Mouse (Mus musculus) intestine, postnatal 0 days (tissue): ENCODE data around the gene Fignl2. TPM values are rescaled to one million over a fixed set of nuclear protein-coding genes. Genes with fewer than 3 reads are reported as not detected.

Experiments used
- ATAC-seq: fragments of 200-750 bp; cut with Nextera tagmentation; 2 replicates; pipeline ENCODE4 v1.8.0; 2017; ENCODE audit warnings: mild to moderate bottlenecking, moderate TSS enrichment, moderate library complexity
- H3K27ac ChIP-seq: fragments of 300-500 bp; sonication (generic); 2 replicates; pipeline ENCODE4 v1.5.1; 2014; ENCODE audit warnings: mild to moderate bottlenecking, low read depth, low read length, moderate library complexity
- H3K27me3 ChIP-seq: fragments of 300-500 bp; sonication (generic); replicated peaks from 2 replicates; pipeline ENCODE4 v1.6.1; 2014; ENCODE audit warnings: low read length, mixed read lengths; ENCODE audit not compliant: control insufficient read depth, insufficient read depth
- H3K36me3 ChIP-seq: fragments of 300-500 bp; sonication (generic); 2 replicates; pipeline ENCODE4 v1.6.1; 2014; ENCODE audit warnings: mild to moderate bottlenecking, moderate library complexity; ENCODE audit not compliant: control insufficient read depth, insufficient read depth
- H3K4me1 ChIP-seq: fragments of 300-500 bp; sonication (generic); replicated peaks from 2 replicates; pipeline ENCODE4 v1.6.1; 2014; ENCODE audit warnings: antibody characterized with exemption, low read length, mixed read lengths; ENCODE audit not compliant: control insufficient read depth, insufficient read depth
- H3K4me2 ChIP-seq: fragments of 300-500 bp; sonication (generic); replicated peaks from 2 replicates; pipeline ENCODE4 v1.6.1; 2014; ENCODE audit warnings: low read depth, mild to moderate bottlenecking, moderate library complexity
- H3K4me3 ChIP-seq: fragments of 300-500 bp; sonication (generic); 2 replicates; pipeline ENCODE4 v1.5.1; 2014; ENCODE audit warnings: low read depth, low read length
- H3K9ac ChIP-seq: fragments of 300-500 bp; sonication (generic); 2 replicates; pipeline ENCODE4 v1.6.1; 2014; ENCODE audit warnings: mild to moderate bottlenecking, low read depth, low read length
- H3K9me3 ChIP-seq: fragments of 300-500 bp; sonication (generic); 2 replicates; pipeline ENCODE4 v1.6.1; 2016; ENCODE audit warnings: mixed run types; ENCODE audit not compliant: control insufficient read depth
- CTCF ChIP-seq: sonication (generic); IDR thresholded peaks from 2 replicates; pipeline ENCODE4 v1.5.1; 2016; ENCODE audit warnings: low read depth, mild to moderate bottlenecking, control low read depth, antibody characterized with exemption, moderate library complexity
- WGBS: fragments of 180-500 bp; shearing (Covaris S2); extraction: QIAGEN DNeasy Blood & Tissue Kit; methylation state at CpG from one replicate; pipeline ENCODE4 v1.1.7; 2014; 5-methylcytosine and 5-hydroxymethylcytosine counted together
- polyA plus RNA-seq: library from polyadenylated mRNA; unstranded; fragments of >200 nt; fragmentation: Nextera tagmentation; extraction: Ambion mirVana; gene quantifications from 2 replicates; pipeline ENCODE4 v1.2.1, GENCODE M21; 2015

The Fignl2 gene
- polyA plus RNA-seq, 1 experiment from 2014 or later: 0.16 TPM

- Histone ChIP-seq H3K4me2 (no peak overlapping the region), H3K9me3 (no peaks in the 10 kb centered on the region), H3K4me1 (peaks cover 9% of the 10 kb centered on the region; the same call in 1 of the 2 replicates), H3K27ac (no peak overlapping the region), H3K4me3 (no peak overlapping the region), H3K27me3 (0 out of 2 replicates have a peak, but pooled peaks cover 7% of the 10 kb centered on the region), H3K36me3 (no peaks in the 10 kb centered on the region), H3K9ac (no peak overlapping the region)
- no peak for ATAC-seq
- WGBS: 80% methylated on average over 4 of the region's 4 CpGs
- TF ChIP-seq CTCF: no peak
Observed at GRCm38 (mm10) chr15:101075150-101075549, 3.2 kb downstream of the Fignl2 start.

- H3K36me3 ChIP-seq: no peaks in the 10 kb centered on the region
- no peak overlapping the region for H3K27ac ChIP-seq
- H3K9me3 ChIP-seq: no peaks in the 10 kb centered on the region
- no peak for ATAC-seq
- no peak for TF ChIP-seq CTCF
- H3K4me3 ChIP-seq: no peak overlapping the region
- no peak overlapping the region for H3K9ac ChIP-seq
- H3K27me3 ChIP-seq: 0 out of 2 replicates have a peak, but pooled peaks cover 7% of the 10 kb centered on the region
- H3K4me2 ChIP-seq: no peak overlapping the region
- H3K4me1 ChIP-seq: 0 out of 2 replicates have a peak, but pooled peaks cover 12% of the 10 kb centered on the region
- 85% methylated on average over 5 of the region's 5 CpGs for WGBS
Observed at GRCm38 (mm10) chr15:101074067-101074466, 4.3 kb downstream of the Fignl2 start.

DNA sequence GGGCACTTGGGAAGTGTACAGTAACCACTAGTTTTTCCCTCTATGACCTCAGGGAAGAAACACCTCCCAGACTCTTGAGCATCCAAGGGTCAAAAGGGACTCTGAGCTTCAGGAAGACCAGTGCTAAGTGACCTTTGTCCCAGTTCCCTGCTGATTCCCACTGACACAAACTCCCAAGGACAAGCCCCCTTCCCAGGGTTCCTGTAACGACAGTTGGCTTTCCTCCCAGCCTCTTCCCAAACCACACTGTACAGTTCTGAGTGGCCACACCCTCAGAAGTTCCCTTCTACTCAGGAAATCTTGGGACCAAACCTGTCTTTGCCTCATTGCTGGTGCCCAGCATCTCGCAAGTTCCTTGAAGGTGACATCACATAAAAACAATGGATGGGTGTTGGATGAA lies 5.6 kb downstream of the Fignl2 start:
- H3K4me1 ChIP-seq: 0 out of 2 replicates have a peak, but pooled peaks cover 10% of the 10 kb centered on the region
- no peak overlapping the region for H3K27ac ChIP-seq

GRCm38 (mm10) chr15:101070762-101071161 lies 7.6 kb downstream of the Fignl2 start:
- peak; percentile 29; the same call in 1 of the 2 replicates for ATAC-seq
- 0 out of 2 replicates have a peak, but pooled peaks cover 10% of the 10 kb centered on the region for H3K4me1 ChIP-seq
- no peak overlapping the region for H3K4me3 ChIP-seq
- 27% methylated on average over 5 of the region's 5 CpGs for WGBS
- TF ChIP-seq CTCF: no peak
- no peaks in the 10 kb centered on the region for H3K27me3 ChIP-seq
- no peak overlapping the region for H3K27ac ChIP-seq
- no peaks in the 10 kb centered on the region for H3K36me3 ChIP-seq
- no peak overlapping the region for H3K9ac ChIP-seq
- H3K4me2 ChIP-seq: no peak overlapping the region
- no peaks in the 10 kb centered on the region for H3K9me3 ChIP-seq

More for the DNA sequence above, 5.6 kb downstream of the Fignl2 start:
- no peaks in the 10 kb centered on the region for H3K36me3 ChIP-seq
- H3K9ac ChIP-seq: no peak overlapping the region
- 0 out of 2 replicates have a peak, but pooled peaks cover 2% of the 10 kb centered on the region for H3K27me3 ChIP-seq
- no peaks in the 10 kb centered on the region for H3K9me3 ChIP-seq
- no peak for ATAC-seq
- 53% methylated on average over 2 of the region's 2 CpGs for WGBS
- no peak overlapping the region for H3K4me3 ChIP-seq
- TF ChIP-seq CTCF: no peak
- H3K4me2 ChIP-seq: no peak overlapping the region

- Histone ChIP-seq H3K4me3 (no peak overlapping the region), H3K4me2 (no peak overlapping the region)
- no peak for ATAC-seq
Observed at GRCm38 (mm10) chr15:101069641-101070190, 8.7 kb downstream of the Fignl2 start.

DNA sequence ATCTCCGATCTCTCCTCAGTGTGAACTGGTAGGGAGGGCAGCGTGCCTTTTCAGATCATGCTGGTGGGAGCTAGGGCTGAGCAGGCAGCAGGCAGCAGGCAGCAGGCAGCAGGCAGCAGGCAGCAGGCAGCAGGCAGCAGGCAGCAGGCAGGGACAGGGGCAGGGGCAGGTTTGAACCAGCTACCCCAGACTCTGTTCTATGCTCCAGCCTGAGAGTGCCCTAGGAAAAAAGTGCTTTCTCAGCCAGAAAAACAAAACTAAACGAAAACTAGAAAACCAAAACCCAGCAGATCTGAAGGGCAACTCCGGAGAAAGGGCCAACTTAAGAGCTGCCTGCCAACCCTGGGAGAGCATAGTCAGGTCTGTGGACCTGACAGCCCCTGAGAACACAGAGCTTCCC lies 9.7 kb downstream of the Fignl2 start:
- Histone ChIP-seq H3K4me2 (no peak overlapping the region), H3K27ac (no peak overlapping the region), H3K36me3 (no peaks in the 10 kb centered on the region), H3K4me1 (0 out of 2 replicates have a peak, but pooled peaks cover 10% of the 10 kb centered on the region), H3K9ac (no peak overlapping the region), H3K4me3 (no peak overlapping the region), H3K9me3 (no peaks in the 10 kb centered on the region), H3K27me3 (no peaks in the 10 kb centered on the region)
- ATAC-seq: no peak
- no peak for TF ChIP-seq CTCF
- WGBS: 77% methylated on average over 4 of the region's 4 CpGs

More at GRCm38 (mm10) chr15:101069641-101070190, 8.7 kb downstream of the Fignl2 start:
- H3K9ac ChIP-seq: no peak overlapping the region
- no peaks in the 10 kb centered on the region for H3K9me3 ChIP-seq
- 44% methylated on average over 9 of the region's 9 CpGs for WGBS
- H3K4me1 ChIP-seq: 0 out of 2 replicates have a peak, but pooled peaks cover 10% of the 10 kb centered on the region
- H3K27me3 ChIP-seq: no peaks in the 10 kb centered on the region
- no peak overlapping the region for H3K27ac ChIP-seq
- no peak for TF ChIP-seq CTCF
- no peaks in the 10 kb centered on the region for H3K36me3 ChIP-seq
